Mouse (Mus musculus): ENCODE measurements around the gene 4933428M09Rik. TPM values are rescaled to one million over a fixed set of nuclear protein-coding genes. Genes with fewer than 3 reads are reported as not detected.

The 4933428M09Rik gene
- total and polyA plus RNA-seq, 3 experiments, result 0.17 TPM; not detected in 2

Other genes starting within 250 kb of the 4933428M09Rik start
- gene Serpina7, start 94.0 kb upstream of the 4933428M09Rik start, total RNA-seq (2012; rRNA removed), result not detected in 2 replicates
- gene Serpina7, start 94.0 kb upstream of the 4933428M09Rik start, total RNA-seq (2014; rRNA removed), result not detected in 2 replicates
- gene Serpina7, start 94.0 kb upstream of the 4933428M09Rik start, polyA plus RNA-seq (2012; ENCODE audit: insufficient read length, low read depth), result not detected in 2 replicates
- not detected in 2 replicates for gene 4930513O06Rik, start 93.0 kb upstream of the 4933428M09Rik start, total RNA-seq (2012; rRNA removed)
- not detected in 2 replicates for gene 4930513O06Rik, start 93.0 kb upstream of the 4933428M09Rik start, total RNA-seq (2014; rRNA removed)
- not detected in 2 replicates for gene 4930513O06Rik, start 93.0 kb upstream of the 4933428M09Rik start, polyA plus RNA-seq (2012; ENCODE audit: insufficient read length, low read depth)
- gene Mum1l1, start 30.8 kb downstream of the 4933428M09Rik start, total RNA-seq (2012; rRNA removed), result 3.7 and 3.9 TPM in 2 replicates
- gene Mum1l1, start 30.8 kb downstream of the 4933428M09Rik start, total RNA-seq (2014; rRNA removed), result 15.0 and 15.5 TPM in 2 replicates
- gene Mum1l1, start 30.8 kb downstream of the 4933428M09Rik start, polyA plus RNA-seq (2012; ENCODE audit: insufficient read length, low read depth), result 4.4 and 4.5 TPM in 2 replicates
- gene Trap1a, start 154.5 kb downstream of the 4933428M09Rik start, total RNA-seq (2012; rRNA removed), result not detected in 2 replicates
- not detected in 2 replicates for gene Trap1a, start 154.5 kb downstream of the 4933428M09Rik start, total RNA-seq (2014; rRNA removed)
- gene Trap1a, start 154.5 kb downstream of the 4933428M09Rik start, polyA plus RNA-seq (2012; ENCODE audit: insufficient read length, low read depth), result 0.20 and 0.26 TPM in 2 replicates

Measured in CH12.LX (cell line).